Mouse (Mus musculus) kidney, adult 2 months (tissue): ENCODE results near the gene Serpinb6c. TPM values are rescaled to one million over a fixed set of nuclear protein-coding genes. Genes with fewer than 3 reads are reported as not detected.
A peak's percentile ranks its signal among the peaks of the same experiment; 100 is the strongest.
"Not testable (repeated sequence)": the region's sequence is repeated elsewhere in the genome, so short reads cannot be mapped to it uniquely, and the experiment has no call there.

Experiments
- DNase-seq: peaks from one replicate; pipeline ENCODE4 v3.0.0; 2021
- H3K27ac ChIP-seq: fragments of 200-500 bp; 2 replicates; pipeline ENCODE4 v1.5.1; 2012; ENCODE audit warnings: low read depth, low read length, control low read depth, inconsistent platforms; ENCODE audit not compliant: insufficient read depth
- H3K27me3 ChIP-seq: fragments of 200-500 bp; replicated peaks from 2 replicates; pipeline ENCODE4 v1.6.1; 2012; ENCODE audit warnings: mild to moderate bottlenecking, moderate library complexity, low read length, inconsistent platforms; ENCODE audit not compliant: control insufficient read depth, insufficient read depth
- H3K36me3 ChIP-seq: fragments of 200-500 bp; 2 replicates; pipeline ENCODE4 v1.6.1; 2012; ENCODE audit warnings: mild to moderate bottlenecking, moderate library complexity, low read length, inconsistent platforms; ENCODE audit not compliant: control insufficient read depth, insufficient read depth
- H3K4me1 ChIP-seq: fragments of 200-500 bp; 2 replicates; pipeline ENCODE4 v1.6.1; 2011; ENCODE audit warnings: low read length; ENCODE audit not compliant: control insufficient read depth, insufficient read depth
- H3K4me3 ChIP-seq: fragments of 200-500 bp; 2 replicates; pipeline ENCODE4 v1.5.1; 2011; ENCODE audit warnings: mild to moderate bottlenecking, low read depth, low read length, control low read depth; ENCODE audit not compliant: insufficient read depth
- CTCF ChIP-seq: fragments of 200-500 bp; conservative IDR thresholded peaks from 2 replicates; pipeline ENCODE4 v1.5.1; 2011; ENCODE audit warnings: low read depth, mild to moderate bottlenecking, control low read depth, low read length, moderate library complexity, mixed read lengths; ENCODE audit not compliant: insufficient read depth, insufficient read length
- POLR2A ChIP-seq: fragments of 200-500 bp; IDR thresholded peaks from one replicate; pipeline ENCODE4 v1.6.1; 2011; ENCODE audit warnings: low read depth, low read length, control low read depth
- WGBS: fragments of 180-500 bp; shearing (Covaris S2); methylation state at CpG from one replicate; pipeline ENCODE4 v1.1.7; 2018; 5-methylcytosine and 5-hydroxymethylcytosine counted together
- polyA plus RNA-seq: library from polyadenylated mRNA; depleted of rRNA; stranded (reverse); fragments of >200 nt; gene quantifications from 2 replicates; pipeline ENCODE4 v1.2.3, GENCODE M21; 2012; rRNA removed

The Serpinb6c gene
- polyA plus RNA-seq, result 0.11 TPM in 1 of 2 replicates, not detected in the other

GRCm38 (mm10) chr13:33905176-33905954, at the start of gene Serpinb6c:
Serpinb6c (minus strand) TSS chr13:33905708.
- Histone ChIP-seq H3K27me3 (no peaks in the 10 kb centered on the region; the same call in 1 of the 2 replicates), H3K4me3 (no peak within 1 kb of the TSS), H3K27ac (no peak within 1 kb of the TSS), H3K36me3 (no peaks in the 10 kb centered on the region), H3K4me1 (no peaks in the 10 kb centered on the region)
- TF ChIP-seq CTCF (no peak), POLR2A (no peak)
- DNase-seq, result no peak
- WGBS, result 82% methylated on average over 18 of the region's 18 CpGs

GRCm38 (mm10) chr13:33952947-33953346, 47.4 kb upstream of the Serpinb6c start:
- H3K4me3 ChIP-seq, result no peak overlapping the region
- WGBS, result 87% methylated on average over 2 of the region's 2 CpGs
- no peak for DNase-seq
- no peaks in the 10 kb centered on the region for H3K27me3 ChIP-seq
- TF ChIP-seq CTCF (no peak), POLR2A (no peak)
- H3K36me3 ChIP-seq, result no peaks in the 10 kb centered on the region
- H3K27ac ChIP-seq, result no peak overlapping the region
- peaks cover 7% of the 10 kb centered on the region; the same call in 1 of the 2 replicates for H3K4me1 ChIP-seq

- TF ChIP-seq POLR2A, result no peak
- TF ChIP-seq CTCF, result no peak
- Histone ChIP-seq H3K4me3 (no peak overlapping the region), H3K4me1 (no peaks in the 10 kb centered on the region), H3K36me3 (no peaks in the 10 kb centered on the region), H3K27me3 (no peaks in the 10 kb centered on the region), H3K27ac (no peak overlapping the region)
- WGBS, result 20% methylated on average over 1 of the region's 1 CpGs
- DNase-seq, result no peak
These were observed 46.6 kb upstream of the Serpinb6c start for GRCm38 (mm10) chr13:33952075-33952449.

GRCm38 (mm10) chr13:33951308-33952074, 46.0 kb upstream of the Serpinb6c start:
- H3K36me3 ChIP-seq, result no peaks in the 10 kb centered on the region
- TF ChIP-seq CTCF, result no peak
- no peak for TF ChIP-seq POLR2A
- H3K4me1 ChIP-seq, result no peaks in the 10 kb centered on the region
- H3K27me3 ChIP-seq, result no peaks in the 10 kb centered on the region
- no peak for DNase-seq
- no peak overlapping the region for H3K4me3 ChIP-seq
- no peak overlapping the region for H3K27ac ChIP-seq
- 86% methylated on average over 4 of the region's 4 CpGs for WGBS

GRCm38 (mm10) chr13:33942212-33942779, 36.8 kb upstream of the Serpinb6c start:
- DNase-seq, result no peak
- H3K27me3 ChIP-seq, result no peaks in the 10 kb centered on the region
- H3K4me1 ChIP-seq, result no peaks in the 10 kb centered on the region
- H3K4me3 ChIP-seq, result no peak overlapping the region
- no peaks in the 10 kb centered on the region for H3K36me3 ChIP-seq
- TF ChIP-seq POLR2A (no peak), CTCF (peak; percentile 40)
- 37% methylated on average over 4 of the region's 4 CpGs for WGBS
- no peak overlapping the region for H3K27ac ChIP-seq

- WGBS, result 94% methylated on average over 5 of the region's 5 CpGs
- H3K27ac ChIP-seq, result no peak overlapping the region
- no peak overlapping the region for H3K4me3 ChIP-seq
- no peaks in the 10 kb centered on the region for H3K4me1 ChIP-seq
- TF ChIP-seq POLR2A (no peak), CTCF (no peak)
- no peak for DNase-seq
- no peaks in the 10 kb centered on the region for H3K36me3 ChIP-seq
- H3K27me3 ChIP-seq, result no peaks in the 10 kb centered on the region
These were observed 35.8 kb upstream of the Serpinb6c start for GRCm38 (mm10) chr13:33941288-33941808.

GRCm38 (mm10) chr13:33937587-33937986, 32.1 kb upstream of the Serpinb6c start:
- not testable (repeated sequence) for H3K4me3 ChIP-seq, H3K27ac ChIP-seq, H3K36me3 ChIP-seq, DNase-seq, H3K4me1 ChIP-seq, H3K27me3 ChIP-seq
